Mouse (Mus musculus) limb, embryonic 14.5 days (tissue): ENCODE measurements around the gene Zfp865. TPM values are rescaled to one million over a fixed set of nuclear protein-coding genes. Genes with fewer than 3 reads are reported as not detected.
A peak's percentile ranks its signal among the peaks of the same experiment; 100 is the strongest.
"Not testable (repeated sequence)": the region's sequence is repeated elsewhere in the genome, so short reads cannot be mapped to it uniquely, and the experiment has no call there.

Source experiments
- ATAC-seq: fragments of 200-750 bp; cut with Nextera tagmentation; 2 replicates; pipeline ENCODE4 v1.8.0; 2017; ENCODE audit warnings: low read depth, moderate number of reproducible peaks, moderate TSS enrichment; ENCODE audit not compliant: low FRiP score
- DNase-seq: peaks from one replicate; pipeline ENCODE4 v3.0.0-alpha.2; 2015; ENCODE audit warnings: low spot score
- H3K27ac ChIP-seq: fragments of 300-500 bp; sonication (generic); replicated peaks from 2 replicates; pipeline ENCODE4 v1.5.1; 2014; ENCODE audit warnings: low read depth, mild to moderate bottlenecking, low read length, moderate library complexity, mixed read lengths
- H3K27me3 ChIP-seq: fragments of 300-500 bp; sonication (generic); 2 replicates; pipeline ENCODE4 v1.6.1; 2014; ENCODE audit warnings: low read length, mixed read lengths; ENCODE audit not compliant: control insufficient read depth, insufficient read depth
- H3K36me3 ChIP-seq: fragments of 300-500 bp; sonication (generic); 2 replicates; pipeline ENCODE4 v1.6.1; 2014; ENCODE audit warnings: mild to moderate bottlenecking, low read length, moderate library complexity, mixed read lengths; ENCODE audit not compliant: control insufficient read depth, insufficient read depth
- H3K4me1 ChIP-seq: fragments of 300-500 bp; sonication (generic); 2 replicates; pipeline ENCODE4 v1.6.1; 2014; ENCODE audit warnings: antibody characterized with exemption, low read length, mixed read lengths; ENCODE audit not compliant: control insufficient read depth, insufficient read depth
- H3K4me2 ChIP-seq: fragments of 300-500 bp; sonication (generic); replicated peaks from 2 replicates; pipeline ENCODE4 v1.6.1; 2014; ENCODE audit warnings: low read depth, mild to moderate bottlenecking, low read length, moderate library complexity; ENCODE audit not compliant: severe bottlenecking
- H3K4me3 ChIP-seq: fragments of 300-500 bp; sonication (generic); replicated peaks from 2 replicates; pipeline ENCODE4 v1.5.1; 2014; ENCODE audit warnings: low read length
- H3K9ac ChIP-seq: fragments of 300-500 bp; sonication (generic); 2 replicates; pipeline ENCODE4 v1.6.1; 2014; ENCODE audit warnings: mild to moderate bottlenecking, low read depth, low read length, moderate library complexity; ENCODE audit not compliant: severe bottlenecking
- H3K9me3 ChIP-seq: fragments of 300-500 bp; sonication (generic); 2 replicates; pipeline ENCODE4 v1.6.1; 2016; ENCODE audit warnings: low read length; ENCODE audit not compliant: control insufficient read depth
- POLR2A ChIP-seq: fragments of 200-500 bp; IDR thresholded peaks from 2 replicates; pipeline ENCODE4 v1.8.0; 2012; ENCODE audit warnings: inconsistent platforms, mild to moderate bottlenecking, moderate library complexity, borderline replicate concordance; ENCODE audit not compliant: insufficient read depth, insufficient read length; ENCODE audit errors: extremely low read depth
- WGBS: fragments of 180-500 bp; shearing (Covaris S2); extraction: QIAGEN DNeasy Blood & Tissue Kit; methylation state at CpG from one replicate; pipeline ENCODE4 v1.1.7; 2014; 5-methylcytosine and 5-hydroxymethylcytosine counted together
- polyA plus RNA-seq, 2 experiments: library from polyadenylated mRNA; depleted of rRNA in 1 of 2; stranded (reverse) in 1 of 2; unstranded in 1 of 2; fragments of >200 nt; fragmentation: Nextera tagmentation in 1 of 2; extraction: Ambion mirVana in 1 of 2; gene quantifications; 2 replicates each; pipeline versions ENCODE4 v1.2.1 to v1.2.3; 2012 to 2014

Gene Zfp865
- polyA plus RNA-seq, 2 experiments, result 6.6 to 53.2 TPM

DNA sequence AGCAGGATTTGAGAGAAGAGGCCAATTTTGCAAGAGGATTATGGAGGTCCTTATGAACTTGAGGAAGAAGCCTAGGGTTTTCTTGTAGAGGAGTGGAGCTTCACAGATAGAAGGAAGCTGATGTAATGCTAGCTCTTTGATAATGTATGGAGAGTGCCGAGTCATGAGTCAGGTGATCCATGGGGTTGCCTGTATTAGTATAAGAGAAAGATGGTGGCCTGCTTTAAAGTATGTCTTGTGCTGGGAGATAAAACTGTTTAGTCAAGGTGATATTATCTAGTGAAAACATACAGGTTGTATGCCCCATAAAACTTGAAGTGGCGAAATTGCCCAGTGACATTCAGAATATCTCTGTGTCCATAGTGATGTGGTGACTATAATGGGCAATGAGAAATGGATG, 56.8 kb downstream of the Zfp865 start:
- no peak for DNase-seq
- Histone ChIP-seq H3K4me3 (no peak overlapping the region), H3K4me2 (no peak overlapping the region), H3K27me3 (no peaks in the 10 kb centered on the region), H3K9me3 (no peaks in the 10 kb centered on the region), H3K27ac (no peak overlapping the region), H3K36me3 (peaks cover 70% of the 10 kb centered on the region), H3K4me1 (peaks cover 10% of the 10 kb centered on the region; the same call in 1 of the 2 replicates), H3K9ac (no peak overlapping the region)
- TF ChIP-seq POLR2A, result no peak
- ATAC-seq, result no peak
- 93% methylated on average over 2 of the region's 2 CpGs for WGBS

- Histone ChIP-seq H3K4me2 (peak overlapping the region; percentile 87), H3K4me3 (peak overlapping the region; percentile 99), H3K27ac (peak overlapping the region; percentile 90), H3K9ac (peak overlapping the region; percentile 97; the same call in 1 of the 2 replicates), H3K36me3 (peaks cover 62% of the 10 kb centered on the region)
- H3K4me1 ChIP-seq, DNase-seq, H3K9me3 ChIP-seq, H3K27me3 ChIP-seq: not testable (repeated sequence)
- WGBS, result 38% methylated on average over 7 of the region's 13 CpGs
- peak; percentile 0; the same call in 1 of the 2 replicates for ATAC-seq
- 0 out of 2 replicates have a peak, but pooled peaks have one; percentile 4 for TF ChIP-seq POLR2A
Measured at GRCm38 (mm10) chr7:5079365-5080009, 59.3 kb downstream of the Zfp865 start.

GRCm38 (mm10) chr7:5080010-5080751, 60.0 kb downstream of the Zfp865 start, which contains the start of gene Epn1:
Gene Epn1, plus strand, starts transcription at chr7:5080235.
- peak within 1 kb of the TSS; percentile 87 for H3K4me2 ChIP-seq
- ATAC-seq (peak; percentile 97), DNase-seq (peak; percentile 95)
- H3K9me3 ChIP-seq, result no peaks in the 10 kb centered on the region
- H3K27ac ChIP-seq, result peak within 1 kb of the TSS; percentile 90
- peak within 1 kb of the TSS; percentile 99 for H3K4me3 ChIP-seq
- peak within 1 kb of the TSS; percentile 97 for H3K9ac ChIP-seq
- peaks cover 58% of the 10 kb centered on the region for H3K36me3 ChIP-seq
- H3K4me1 ChIP-seq, result peaks cover 10% of the 10 kb centered on the region; the same call in 1 of the 2 replicates
- H3K27me3 ChIP-seq, result no peaks in the 10 kb centered on the region
- 0 out of 2 replicates have a peak, but pooled peaks have one; percentile 5 for TF ChIP-seq POLR2A
- WGBS, result under 1% methylated on average over 67 of the region's 81 CpGs

DNA sequence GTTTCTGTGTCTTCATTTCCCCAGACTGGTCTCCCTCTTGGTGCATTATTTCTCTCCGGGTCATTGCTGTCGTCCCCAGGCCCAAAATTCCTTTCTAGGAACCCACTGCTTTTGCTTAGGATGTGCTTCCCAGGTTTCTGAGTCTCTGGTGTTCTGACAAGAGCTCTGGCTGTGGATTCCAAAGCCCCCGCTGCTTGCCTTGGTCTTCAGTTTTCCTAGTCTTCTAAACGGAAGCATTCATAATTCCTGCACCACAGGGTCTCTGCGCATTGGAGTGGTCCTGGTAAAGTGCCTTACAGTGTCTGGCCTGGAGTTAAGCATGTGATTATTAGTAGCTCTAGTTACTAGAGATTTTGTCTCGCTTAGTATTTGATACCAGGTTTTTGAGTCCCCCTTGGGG, 60.6 kb downstream of the Zfp865 start:
- WGBS, result 7% methylated on average over 6 of the region's 6 CpGs
- Histone ChIP-seq H3K27me3 (no peaks in the 10 kb centered on the region), H3K9me3 (no peaks in the 10 kb centered on the region), H3K4me1 (peaks cover 10% of the 10 kb centered on the region; the same call in 1 of the 2 replicates), H3K27ac (peak overlapping the region; percentile 90), H3K4me3 (peak overlapping the region; percentile 99), H3K4me2 (peak overlapping the region; percentile 87), H3K9ac (peak overlapping the region; percentile 97), H3K36me3 (peaks cover 54% of the 10 kb centered on the region)
- no peak for TF ChIP-seq POLR2A
- no peak for ATAC-seq
- DNase-seq, result no peak

GRCm38 (mm10) chr7:5081241-5081640, 61.1 kb downstream of the Zfp865 start:
- Histone ChIP-seq H3K36me3 (peaks cover 54% of the 10 kb centered on the region), H3K4me3 (peak overlapping the region; percentile 99), H3K27me3 (no peaks in the 10 kb centered on the region), H3K9me3 (no peaks in the 10 kb centered on the region), H3K4me2 (peak overlapping the region; percentile 87), H3K27ac (peak overlapping the region; percentile 90; the same call in 1 of the 2 replicates), H3K4me1 (peaks cover 10% of the 10 kb centered on the region; the same call in 1 of the 2 replicates), H3K9ac (peak overlapping the region; percentile 97)
- DNase-seq (no peak), ATAC-seq (no peak)
- no peak for TF ChIP-seq POLR2A
- WGBS, result 69% methylated on average over 6 of the region's 6 CpGs
